Mouse (Mus musculus) intestine, embryonic 16.5 days (tissue): ENCODE measurements around the gene Mcub. TPM values are rescaled to one million over a fixed set of nuclear protein-coding genes. Genes with fewer than 3 reads are reported as not detected.

ENCODE experiments used
- ATAC-seq: fragments of 200-750 bp; cut with Nextera tagmentation; 2 replicates; pipeline ENCODE4 v1.8.0; 2017; ENCODE audit warnings: moderate TSS enrichment, moderate library complexity
- H3K27ac ChIP-seq: fragments of 300-500 bp; sonication (generic); 2 replicates; pipeline ENCODE4 v1.5.1; 2014; ENCODE audit warnings: mild to moderate bottlenecking, low read length
- H3K27me3 ChIP-seq: fragments of 300-500 bp; sonication (generic); replicated peaks from 2 replicates; pipeline ENCODE4 v1.6.1; 2014; ENCODE audit warnings: low read length, control low read depth, mixed read lengths; ENCODE audit not compliant: control insufficient read depth, insufficient read depth
- H3K36me3 ChIP-seq: fragments of 300-500 bp; sonication (generic); 2 replicates; pipeline ENCODE4 v1.6.1; 2014; ENCODE audit warnings: low read length, control low read depth; ENCODE audit not compliant: control insufficient read depth, insufficient read depth
- H3K4me1 ChIP-seq: fragments of 300-500 bp; sonication (generic); 2 replicates; pipeline ENCODE4 v1.6.1; 2014; ENCODE audit warnings: low read length, control low read depth, mixed read lengths; ENCODE audit not compliant: control insufficient read depth, insufficient read depth
- H3K4me2 ChIP-seq: fragments of 300-500 bp; sonication (generic); 2 replicates; pipeline ENCODE4 v1.6.1; 2014; ENCODE audit warnings: low read depth, low read length, control low read depth
- H3K4me3 ChIP-seq: fragments of 300-500 bp; sonication (generic); 2 replicates; pipeline ENCODE4 v1.5.1; 2014; ENCODE audit warnings: mild to moderate bottlenecking, low read length
- H3K9ac ChIP-seq: fragments of 300-500 bp; sonication (generic); 2 replicates; pipeline ENCODE4 v1.6.1; 2014; ENCODE audit warnings: low read depth, low read length
- H3K9me3 ChIP-seq: fragments of 300-500 bp; sonication (generic); 2 replicates; pipeline ENCODE4 v1.6.1; 2016; ENCODE audit warnings: low read length, control low read depth; ENCODE audit not compliant: control insufficient read depth
- WGBS: fragments of 180-500 bp; shearing (Covaris S2); extraction: QIAGEN DNeasy Blood & Tissue Kit; methylation state at CpG from one replicate; pipeline ENCODE4 v1.1.7; 2014; 5-methylcytosine and 5-hydroxymethylcytosine counted together
- polyA plus RNA-seq: library from polyadenylated mRNA; unstranded; fragments of >200 nt; fragmentation: Nextera tagmentation; extraction: Ambion mirVana; gene quantifications from 2 replicates; pipeline ENCODE4 v1.2.1, GENCODE M21; 2015

The Mcub gene
- polyA plus RNA-seq, result 3.6 and 3.7 TPM in 2 replicates

DNA sequence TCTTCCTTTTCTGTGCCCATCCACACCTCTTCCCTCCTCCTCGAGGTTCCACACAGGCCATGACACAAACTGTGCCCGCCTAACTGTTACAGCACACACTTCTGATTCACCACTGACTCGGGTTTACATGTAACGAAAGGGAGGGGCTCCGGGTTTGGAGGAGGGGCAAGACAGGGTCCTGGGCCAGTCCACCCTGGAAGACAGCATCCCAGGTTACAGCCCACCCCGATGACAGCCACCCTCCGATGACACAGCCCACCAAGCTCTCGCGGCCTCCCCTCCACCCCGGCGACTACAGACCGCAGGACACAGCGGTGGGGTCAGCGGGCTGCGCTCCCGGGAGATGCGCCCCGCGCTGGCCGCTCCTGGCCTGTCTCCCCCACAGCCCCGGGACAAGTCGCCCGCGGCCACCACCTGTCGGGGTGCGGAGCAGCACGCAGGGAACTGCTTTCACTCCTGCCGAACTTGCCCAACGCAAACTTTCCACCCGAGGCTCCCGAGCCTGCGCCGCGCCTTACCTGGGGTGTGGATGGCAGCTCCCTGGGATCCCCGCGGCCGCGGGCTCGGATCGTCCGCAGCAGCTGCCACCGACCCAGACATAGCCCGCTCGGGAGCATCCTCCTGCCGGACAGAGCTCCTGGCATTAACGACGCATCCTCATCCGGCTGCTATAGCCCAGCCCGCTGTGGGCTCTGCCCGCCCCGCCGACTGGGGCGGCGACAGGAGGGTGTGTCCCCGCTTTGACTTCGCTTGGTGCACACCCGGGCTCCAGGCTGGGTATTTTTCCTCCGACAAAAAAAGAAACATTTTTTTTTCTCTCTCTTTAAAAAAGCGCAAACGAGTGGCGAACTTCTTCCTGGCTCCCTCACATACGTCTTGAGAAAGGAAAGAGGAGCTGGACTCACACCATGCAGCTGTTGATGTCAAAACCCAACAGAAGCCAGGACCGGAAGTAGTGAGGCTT, at the start of gene Mcub:
Gene Mcub, minus strand, starts transcription at position 775 of the 964 bp plus-strand sequence.
- Histone ChIP-seq H3K9ac (peak within 1 kb of the TSS; percentile 66), H3K27me3 (peaks cover 13% of the 10 kb centered on the region; the same call in 1 of the 2 replicates), H3K36me3 (no peaks in the 10 kb centered on the region), H3K27ac (no peak within 1 kb of the TSS), H3K4me2 (peak within 1 kb of the TSS; percentile 100), H3K4me1 (peaks cover 13% of the 10 kb centered on the region), H3K9me3 (no peaks in the 10 kb centered on the region), H3K4me3 (peak within 1 kb of the TSS; percentile 70)
- WGBS, result under 1% methylated on average over 63 of the region's 63 CpGs
- peak; percentile 88 for ATAC-seq

DNA sequence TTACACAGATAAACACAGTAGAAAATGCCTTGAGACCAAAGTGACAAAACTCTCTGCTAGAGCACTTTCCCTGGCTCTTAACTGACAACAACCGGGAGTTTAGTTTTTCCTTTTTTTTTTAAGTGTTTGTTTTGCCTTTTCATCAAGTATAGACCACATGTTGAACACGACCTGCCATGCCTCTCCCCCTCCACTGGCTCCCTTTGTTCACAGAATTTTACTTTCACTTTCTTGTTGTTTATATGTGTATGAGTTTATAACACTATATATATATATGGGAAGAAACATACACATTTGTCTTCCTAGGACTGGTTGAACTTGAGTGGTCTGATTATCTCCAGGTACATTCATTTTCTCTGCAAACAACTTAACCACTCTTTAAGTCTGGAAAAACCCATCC, 42.9 kb upstream of the Mcub start:
- H3K27ac ChIP-seq, result no peak overlapping the region
- WGBS, result 67% methylated on average over 2 of the region's 2 CpGs
- H3K4me1 ChIP-seq, result no peaks in the 10 kb centered on the region
- no peak overlapping the region for H3K4me3 ChIP-seq
- H3K27me3 ChIP-seq, result no peaks in the 10 kb centered on the region
- no peak overlapping the region for H3K4me2 ChIP-seq
- no peak overlapping the region for H3K9ac ChIP-seq
- peaks cover 3% of the 10 kb centered on the region for H3K36me3 ChIP-seq
- no peak for ATAC-seq
- H3K9me3 ChIP-seq, result no peaks in the 10 kb centered on the region

DNA sequence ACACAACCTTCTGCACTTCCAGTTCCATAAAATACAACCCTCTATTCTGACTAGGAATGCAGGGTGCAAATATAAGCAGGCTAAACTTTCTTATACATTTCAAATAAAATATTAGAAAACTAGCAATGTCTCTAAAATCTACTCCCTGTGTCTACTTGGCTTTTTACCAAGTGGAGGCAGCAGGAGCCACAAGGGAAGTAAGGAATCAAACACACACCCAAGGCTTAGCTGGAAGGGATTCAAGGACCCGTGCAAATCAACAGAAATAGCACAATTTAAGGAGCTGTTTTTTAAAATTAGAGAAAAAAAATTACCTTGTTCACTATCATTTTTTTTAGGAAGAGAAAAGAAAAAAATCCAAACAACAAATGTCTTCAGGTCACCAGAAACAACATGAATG, 41.2 kb upstream of the Mcub start:
- no peak overlapping the region for H3K9ac ChIP-seq
- H3K9me3 ChIP-seq, result no peaks in the 10 kb centered on the region
- 64% methylated on average over 1 of the region's 1 CpGs for WGBS
- H3K4me2 ChIP-seq, result no peak overlapping the region
- ATAC-seq, result no peak
- no peak overlapping the region for H3K27ac ChIP-seq
- no peak overlapping the region for H3K4me3 ChIP-seq
- no peaks in the 10 kb centered on the region for H3K27me3 ChIP-seq
- H3K36me3 ChIP-seq, result peaks cover 12% of the 10 kb centered on the region
- H3K4me1 ChIP-seq, result no peaks in the 10 kb centered on the region

DNA sequence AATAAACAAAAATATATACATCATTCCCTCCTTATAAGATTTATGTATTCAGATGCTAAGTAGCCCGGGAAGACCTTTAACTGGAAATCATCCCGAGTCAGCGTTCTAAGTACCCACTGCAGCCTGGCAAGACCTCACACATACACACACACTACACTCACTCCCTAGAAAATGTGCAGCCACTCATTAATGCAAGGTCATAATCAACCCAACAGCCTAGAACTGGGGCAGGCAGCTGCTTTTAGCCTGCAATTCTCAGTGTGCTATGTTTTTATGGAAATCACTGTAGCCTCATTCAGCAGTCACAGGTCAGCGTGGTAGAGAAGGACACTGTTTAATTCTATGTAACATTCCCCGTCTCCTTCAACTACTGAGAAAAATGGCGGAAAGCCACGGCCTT, 36.1 kb upstream of the Mcub start:
- Histone ChIP-seq H3K4me2 (no peak overlapping the region), H3K27ac (no peak overlapping the region), H3K27me3 (no peaks in the 10 kb centered on the region), H3K9me3 (no peaks in the 10 kb centered on the region), H3K4me3 (no peak overlapping the region), H3K9ac (no peak overlapping the region), H3K4me1 (no peaks in the 10 kb centered on the region), H3K36me3 (peaks cover 21% of the 10 kb centered on the region)
- no peak for ATAC-seq
- 87% methylated on average over 7 of the region's 7 CpGs for WGBS

DNA sequence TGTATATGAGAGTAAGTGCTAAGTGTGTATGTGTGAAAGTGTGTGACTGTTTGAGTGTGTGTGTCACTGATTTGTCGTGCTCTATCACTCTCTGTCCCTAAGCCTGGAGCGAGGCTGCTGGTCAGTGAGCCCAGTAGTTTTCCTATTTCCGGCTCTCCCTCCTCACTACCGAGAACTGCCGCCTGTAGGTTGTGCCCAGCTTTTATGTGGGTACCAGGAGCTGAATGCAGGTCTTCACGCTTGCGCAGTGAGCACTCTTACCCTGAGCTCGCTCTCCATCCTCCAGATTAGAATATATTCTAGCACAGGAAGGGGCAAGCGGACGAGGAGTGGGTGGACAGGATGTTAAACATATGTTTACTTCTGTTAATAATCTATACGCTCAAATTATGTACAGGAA, 30.9 kb upstream of the Mcub start:
- Histone ChIP-seq H3K9me3 (no peaks in the 10 kb centered on the region), H3K4me2 (no peak overlapping the region), H3K27me3 (no peaks in the 10 kb centered on the region), H3K4me3 (no peak overlapping the region), H3K9ac (no peak overlapping the region), H3K27ac (no peak overlapping the region), H3K36me3 (peaks cover 17% of the 10 kb centered on the region), H3K4me1 (no peaks in the 10 kb centered on the region)
- no peak for ATAC-seq
- 93% methylated on average over 11 of the region's 11 CpGs for WGBS

DNA sequence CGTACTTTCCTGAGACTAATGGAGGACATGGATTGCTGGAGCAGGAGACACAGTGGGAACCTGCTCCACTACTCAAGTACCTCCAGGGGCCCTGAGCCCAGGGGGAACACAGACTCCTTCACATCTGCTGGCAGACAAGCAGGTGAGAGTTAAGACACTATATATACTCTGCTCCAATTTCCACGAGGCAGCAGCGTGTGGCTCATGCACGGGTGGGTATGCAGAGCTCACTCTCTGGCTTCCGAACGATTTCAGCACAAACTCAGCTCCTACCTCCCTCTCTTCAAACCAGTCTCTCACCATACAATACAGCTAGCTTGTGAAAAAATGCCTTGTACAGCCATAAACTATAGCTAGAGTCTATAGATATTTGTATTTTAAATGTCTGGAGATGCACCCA, 28.5 kb upstream of the Mcub start:
- no peak overlapping the region for H3K27ac ChIP-seq
- H3K4me1 ChIP-seq, result no peaks in the 10 kb centered on the region
- no peak overlapping the region for H3K4me2 ChIP-seq
- ATAC-seq, result no peak
- no peak overlapping the region for H3K9ac ChIP-seq
- peaks cover 25% of the 10 kb centered on the region for H3K36me3 ChIP-seq
- no peak overlapping the region for H3K4me3 ChIP-seq
- WGBS, result 87% methylated on average over 6 of the region's 6 CpGs
- H3K27me3 ChIP-seq, result no peaks in the 10 kb centered on the region
- H3K9me3 ChIP-seq, result no peaks in the 10 kb centered on the region

DNA sequence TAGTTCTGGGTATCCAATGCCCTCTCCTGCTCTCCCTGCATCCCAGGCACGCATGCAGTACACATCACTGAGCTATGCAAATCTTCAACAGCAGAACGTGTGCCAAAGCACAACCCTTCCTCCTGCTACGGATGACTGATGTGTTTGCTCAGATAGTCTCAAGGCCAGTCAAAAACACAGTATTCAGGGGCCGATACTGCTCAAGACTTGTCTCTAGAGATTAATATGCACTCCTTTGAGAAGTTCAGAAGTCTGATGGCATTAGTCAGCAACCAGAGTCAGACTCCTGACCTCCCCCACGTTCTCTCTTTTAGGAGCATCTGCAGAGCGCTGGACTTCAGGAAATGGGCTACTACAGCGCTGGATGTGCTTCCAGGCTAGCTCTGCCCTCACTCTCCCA, 28.0 kb upstream of the Mcub start:
- Histone ChIP-seq H3K4me1 (no peaks in the 10 kb centered on the region), H3K4me3 (no peak overlapping the region), H3K36me3 (peaks cover 27% of the 10 kb centered on the region), H3K9ac (no peak overlapping the region), H3K4me2 (no peak overlapping the region), H3K27me3 (no peaks in the 10 kb centered on the region), H3K9me3 (no peaks in the 10 kb centered on the region), H3K27ac (no peak overlapping the region)
- 71% methylated on average over 7 of the region's 7 CpGs for WGBS
- no peak for ATAC-seq

DNA sequence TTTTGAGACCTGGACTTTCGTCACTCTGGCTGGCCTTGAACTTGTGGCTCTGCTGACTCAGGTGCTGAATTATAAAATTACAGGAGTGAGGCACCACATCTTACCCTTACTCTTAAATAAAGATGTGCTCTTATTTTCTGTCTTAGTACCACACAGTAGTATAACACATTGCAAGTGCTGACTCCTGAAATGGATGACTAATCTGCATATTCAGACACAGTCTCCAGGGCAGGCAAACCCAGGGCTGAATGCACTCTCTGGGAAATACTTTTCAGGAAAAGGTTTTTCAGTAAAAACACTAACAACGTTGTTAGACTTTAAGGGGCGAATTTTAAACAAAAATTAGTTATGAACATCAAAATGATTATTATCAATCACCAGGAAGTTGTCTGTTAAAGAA, 27.3 kb upstream of the Mcub start:
- no peak for ATAC-seq
- H3K4me1 ChIP-seq, result no peaks in the 10 kb centered on the region
- no peak overlapping the region for H3K4me3 ChIP-seq
- H3K36me3 ChIP-seq, result peaks cover 26% of the 10 kb centered on the region
- no peak overlapping the region for H3K9ac ChIP-seq
- no peaks in the 10 kb centered on the region for H3K27me3 ChIP-seq
- 72% methylated on average over 3 of the region's 3 CpGs for WGBS
- H3K4me2 ChIP-seq, result no peak overlapping the region
- no peak overlapping the region for H3K27ac ChIP-seq
- H3K9me3 ChIP-seq, result no peaks in the 10 kb centered on the region

DNA sequence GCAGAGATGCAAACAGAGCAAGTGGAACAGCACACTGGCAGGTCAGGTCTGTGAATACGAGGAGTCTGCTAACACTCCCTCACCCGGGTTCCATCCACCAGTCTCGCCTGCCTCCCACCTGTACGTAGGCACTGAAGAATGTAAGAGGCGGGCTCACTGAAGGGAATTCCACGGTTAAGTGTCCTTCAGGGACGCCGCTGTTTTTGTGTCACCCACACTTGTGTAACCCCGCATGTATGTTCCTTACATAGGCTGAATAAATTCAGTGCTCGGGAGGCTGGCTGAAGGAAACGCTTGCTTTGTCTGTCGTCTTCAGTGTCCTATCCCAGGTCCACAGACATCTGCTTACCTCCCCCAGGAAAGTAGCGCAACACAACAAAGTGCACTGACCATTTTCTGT, 17.3 kb upstream of the Mcub start:
- no peak overlapping the region for H3K27ac ChIP-seq
- no peak overlapping the region for H3K4me3 ChIP-seq
- no peaks in the 10 kb centered on the region for H3K9me3 ChIP-seq
- no peak for ATAC-seq
- 97% methylated on average over 13 of the region's 13 CpGs for WGBS
- H3K9ac ChIP-seq, result no peak overlapping the region
- peaks cover 40% of the 10 kb centered on the region for H3K36me3 ChIP-seq
- H3K27me3 ChIP-seq, result no peaks in the 10 kb centered on the region
- no peaks in the 10 kb centered on the region for H3K4me1 ChIP-seq
- H3K4me2 ChIP-seq, result no peak overlapping the region
